In the genomic region with DNA sequence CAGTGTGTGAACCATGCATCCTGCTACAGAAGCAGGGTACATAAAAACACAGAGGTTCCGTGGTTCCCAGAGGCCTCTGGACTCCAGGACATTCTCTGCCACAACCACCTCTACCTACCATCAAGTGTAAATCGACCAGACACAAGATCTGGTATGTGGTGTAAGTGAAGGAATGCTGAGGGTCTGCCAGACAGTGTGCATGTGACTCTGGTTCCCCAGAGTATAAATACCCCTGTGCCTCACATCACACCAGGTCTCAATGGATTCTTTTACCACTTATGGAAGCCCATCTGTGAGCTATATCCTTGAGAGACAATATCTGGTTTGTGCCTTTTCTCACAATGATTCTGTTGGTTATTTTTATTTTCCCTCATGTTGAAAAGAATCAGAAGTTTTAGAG, we compare ENCODE assay signal across 22 mouse cellular contexts.
"Had no signal": no experiment of that assay in that cellular context is flagged by ENCODE, and none has a peak within 500 bp of the region (broad histone marks: within the 10 kb centered on the region; RNA-seq: fewer than 3 reads in every experiment).

No protein-coding gene starts in this region.

- H3K27ac ChIP-seq: layer of hippocampus, adult 2 months; limb, embryonic 15.5 days; liver, embryonic 14.5 days; macrophage; midbrain, embryonic 12.5 days; midbrain, embryonic 15.5 days; neural tube, embryonic 12.5 days; neural tube, embryonic 15.5 days; stomach, postnatal 0 days had no signal

- H3K36me3 ChIP-seq: limb, embryonic 15.5 days; midbrain, embryonic 12.5 days; midbrain, embryonic 15.5 days; neural tube, embryonic 12.5 days; neural tube, embryonic 15.5 days had no signal

- H3K9ac ChIP-seq: limb, embryonic 15.5 days; liver, embryonic 14.5 days; liver, postnatal 0 days; lung, embryonic 14.5 days; midbrain, embryonic 12.5 days; midbrain, embryonic 15.5 days; neural tube, embryonic 12.5 days; neural tube, embryonic 15.5 days had no signal

- H3K4me3 ChIP-seq: layer of hippocampus, adult 2 months; limb, embryonic 15.5 days; midbrain, embryonic 12.5 days; midbrain, embryonic 15.5 days; neural tube, embryonic 12.5 days; neural tube, embryonic 15.5 days had no signal

- H3K4me1 ChIP-seq: limb, embryonic 15.5 days; midbrain, embryonic 12.5 days; midbrain, embryonic 15.5 days; neural tube, embryonic 12.5 days; neural tube, embryonic 15.5 days had no signal

- H3K27me3 ChIP-seq: limb, embryonic 15.5 days; midbrain, embryonic 12.5 days; midbrain, embryonic 15.5 days; neural tube, embryonic 12.5 days; neural tube, embryonic 15.5 days had no signal

- H3K9me3 ChIP-seq: limb, embryonic 15.5 days; midbrain, embryonic 12.5 days; midbrain, embryonic 15.5 days; neural tube, embryonic 12.5 days; neural tube, embryonic 15.5 days had no signal

- H3K4me2 ChIP-seq: limb, embryonic 15.5 days; liver, embryonic 11.5 days; lung, embryonic 14.5 days; midbrain, embryonic 12.5 days; midbrain, embryonic 15.5 days; neural tube, embryonic 12.5 days; neural tube, embryonic 15.5 days had no signal

- ATAC-seq: liver, postnatal 0 days; lung, postnatal 0 days; midbrain, embryonic 15.5 days had no signal

- DNase-seq: kidney, postnatal 25 days; layer of hippocampus, adult 9-11 months; left cerebral cortex, postnatal 4 days; liver, postnatal 0 days; lung, embryonic 14.5 days; right cerebral cortex, adult 18-20 months; right cerebral cortex, postnatal 14 days; right cerebral cortex, postnatal 4 days; thymus, adult 2 months; thymus, postnatal 14 days; thymus, postnatal 4 days had no signal
